Mouse (Mus musculus) hindbrain, embryonic 11.5 days (tissue): ENCODE measurements at regions not wholly inside any gene's neighbourhood (a gene's known extent, or its start where the extent isn't known, plus 50 kb on each side); places are given as distances from the start of the nearest gene placed in this dataset.
A peak's percentile ranks its signal among the peaks of the same experiment; 100 is the strongest.

Source experiments
- ATAC-seq: fragments of 200-750 bp; cut with Nextera tagmentation; 2 replicates; pipeline ENCODE4 v1.8.0; 2017; ENCODE audit warnings: mild to moderate bottlenecking, moderate TSS enrichment, moderate library complexity; ENCODE audit not compliant: low FRiP score
- DNase-seq: peaks from one replicate; pipeline ENCODE4 v3.0.0-alpha.2; 2015; ENCODE audit warnings: low spot score
- H3K27ac ChIP-seq: fragments of 300-500 bp; sonication (generic); 2 replicates; pipeline ENCODE4 v1.5.1; 2014; ENCODE audit warnings: mild to moderate bottlenecking, low read depth, low read length
- H3K27me3 ChIP-seq: fragments of 300-500 bp; sonication (generic); 2 replicates; pipeline ENCODE4 v1.6.1; 2014; ENCODE audit warnings: mild to moderate bottlenecking, low read length, moderate library complexity, mixed read lengths; ENCODE audit not compliant: control insufficient read depth, insufficient read depth
- H3K36me3 ChIP-seq: fragments of 300-500 bp; sonication (generic); 2 replicates; pipeline ENCODE4 v1.6.1; 2014; ENCODE audit warnings: mild to moderate bottlenecking, low read length, moderate library complexity, mixed read lengths; ENCODE audit not compliant: control insufficient read depth, insufficient read depth
- H3K4me1 ChIP-seq: fragments of 300-500 bp; sonication (generic); replicated peaks from 2 replicates; pipeline ENCODE4 v1.6.1; 2014; ENCODE audit warnings: low read length, mixed read lengths; ENCODE audit not compliant: control insufficient read depth, insufficient read depth
- H3K4me2 ChIP-seq: fragments of 300-500 bp; sonication (generic); replicated peaks from 2 replicates; pipeline ENCODE4 v1.6.1; 2014; ENCODE audit warnings: mild to moderate bottlenecking, low read depth, low read length
- H3K4me3 ChIP-seq: fragments of 300-500 bp; sonication (generic); 2 replicates; pipeline ENCODE4 v1.5.1; 2014; ENCODE audit warnings: low read depth, low read length
- H3K9ac ChIP-seq: fragments of 300-500 bp; sonication (generic); 2 replicates; pipeline ENCODE4 v1.6.1; 2014; ENCODE audit warnings: low read depth, low read length
- H3K9me3 ChIP-seq: fragments of 300-500 bp; sonication (generic); 2 replicates; pipeline ENCODE4 v1.6.1; 2016; ENCODE audit warnings: low read length; ENCODE audit not compliant: control insufficient read depth
- WGBS: fragments of 180-500 bp; shearing (Covaris S2); extraction: QIAGEN DNeasy Blood & Tissue Kit; methylation state at CpG from one replicate; pipeline ENCODE4 v1.1.7; 2014; 5-methylcytosine and 5-hydroxymethylcytosine counted together

GRCm38 (mm10) chr1:121773988-121774387, 206.2 kb upstream of the Ddx18 start:
- DNase-seq = no peak
- Histone ChIP-seq H3K4me2 (no peak overlapping the region), H3K9ac (no peak overlapping the region), H3K27me3 (no peaks in the 10 kb centered on the region), H3K9me3 (no peaks in the 10 kb centered on the region), H3K27ac (no peak overlapping the region), H3K36me3 (no peaks in the 10 kb centered on the region), H3K4me3 (no peak overlapping the region), H3K4me1 (no peaks in the 10 kb centered on the region; the same call in 1 of the 2 replicates)
- 92% methylated on average over 2 of the region's 2 CpGs for WGBS
- ATAC-seq = no peak

- no peaks in the 10 kb centered on the region; the same call in 1 of the 2 replicates for H3K4me1 ChIP-seq
- no peak overlapping the region for H3K9ac ChIP-seq
- ATAC-seq (peak; percentile 17; the same call in 1 of the 2 replicates), DNase-seq (peak; percentile 9)
- 71% methylated on average over 1 of the region's 1 CpGs for WGBS
- no peak overlapping the region for H3K4me2 ChIP-seq
- no peaks in the 10 kb centered on the region for H3K9me3 ChIP-seq
- H3K36me3 ChIP-seq = no peaks in the 10 kb centered on the region
- H3K27me3 ChIP-seq = no peaks in the 10 kb centered on the region
- H3K27ac ChIP-seq = no peak overlapping the region
- no peak overlapping the region for H3K4me3 ChIP-seq
Observed at GRCm38 (mm10) chr1:121771444-121771843, 203.7 kb upstream of the Ddx18 start.

- DNase-seq (peak; percentile 31), ATAC-seq (peak; percentile 31; the same call in 1 of the 2 replicates)
- H3K36me3 ChIP-seq = no peaks in the 10 kb centered on the region
- H3K9ac ChIP-seq = no peak overlapping the region
- no peaks in the 10 kb centered on the region for H3K9me3 ChIP-seq
- no peak overlapping the region for H3K4me3 ChIP-seq
- WGBS = 29% methylated on average over 12 of the region's 12 CpGs
- no peak overlapping the region for H3K27ac ChIP-seq
- no peaks in the 10 kb centered on the region for H3K27me3 ChIP-seq
- no peak overlapping the region; the same call in 1 of the 2 replicates for H3K4me2 ChIP-seq
- no peaks in the 10 kb centered on the region; the same call in 1 of the 2 replicates for H3K4me1 ChIP-seq
Observed at GRCm38 (mm10) chr1:121770936-121771335, 203.1 kb upstream of the Ddx18 start.

- ATAC-seq = no peak
- Histone ChIP-seq H3K9ac (no peak overlapping the region), H3K36me3 (no peaks in the 10 kb centered on the region), H3K27me3 (no peaks in the 10 kb centered on the region), H3K4me1 (no peaks in the 10 kb centered on the region), H3K4me3 (no peak overlapping the region), H3K4me2 (no peak overlapping the region), H3K9me3 (no peaks in the 10 kb centered on the region), H3K27ac (no peak overlapping the region)
- DNase-seq = no peak
- 76% methylated on average over 3 of the region's 3 CpGs for WGBS
Observed at GRCm38 (mm10) chr1:121760086-121760485, 192.3 kb upstream of the Ddx18 start.

GRCm38 (mm10) chr1:121745181-121745580, 177.4 kb upstream of the Ddx18 start:
- no peaks in the 10 kb centered on the region for H3K36me3 ChIP-seq
- no peaks in the 10 kb centered on the region for H3K9me3 ChIP-seq
- H3K27ac ChIP-seq = no peak overlapping the region
- no peak overlapping the region for H3K4me3 ChIP-seq
- DNase-seq (no peak), ATAC-seq (no peak)
- H3K4me1 ChIP-seq = no peaks in the 10 kb centered on the region
- 79% methylated on average over 1 of the region's 1 CpGs for WGBS
- H3K4me2 ChIP-seq = no peak overlapping the region
- H3K9ac ChIP-seq = no peak overlapping the region
- H3K27me3 ChIP-seq = no peaks in the 10 kb centered on the region

- no peaks in the 10 kb centered on the region for H3K27me3 ChIP-seq
- no peak for DNase-seq
- no peak for ATAC-seq
- H3K9me3 ChIP-seq = no peaks in the 10 kb centered on the region
- no peaks in the 10 kb centered on the region for H3K36me3 ChIP-seq
- 78% methylated on average over 11 of the region's 11 CpGs for WGBS
- no peak overlapping the region for H3K4me3 ChIP-seq
- H3K9ac ChIP-seq = no peak overlapping the region
- no peak overlapping the region for H3K27ac ChIP-seq
- no peaks in the 10 kb centered on the region for H3K4me1 ChIP-seq
- no peak overlapping the region for H3K4me2 ChIP-seq
Observed at GRCm38 (mm10) chr1:121735113-121735719, 167.4 kb upstream of the Ddx18 start.

GRCm38 (mm10) chr1:121734456-121735112, 166.8 kb upstream of the Ddx18 start:
- H3K9me3 ChIP-seq = no peaks in the 10 kb centered on the region
- ATAC-seq (0 out of 2 replicates have a peak, but pooled peaks have one; percentile 47), DNase-seq (peak; percentile 2)
- no peaks in the 10 kb centered on the region for H3K4me1 ChIP-seq
- no peak overlapping the region for H3K27ac ChIP-seq
- H3K4me2 ChIP-seq = no peak overlapping the region
- no peak overlapping the region for H3K4me3 ChIP-seq
- H3K36me3 ChIP-seq = no peaks in the 10 kb centered on the region
- WGBS = 81% methylated on average over 3 of the region's 3 CpGs
- H3K9ac ChIP-seq = no peak overlapping the region
- H3K27me3 ChIP-seq = no peaks in the 10 kb centered on the region

- no peak for ATAC-seq
- no peaks in the 10 kb centered on the region for H3K27me3 ChIP-seq
- H3K4me1 ChIP-seq = no peaks in the 10 kb centered on the region
Observed at GRCm38 (mm10) chr1:121709317-121709860, 141.6 kb upstream of the Ddx18 start.

GRCm38 (mm10) chr1:121708301-121708700, 140.5 kb upstream of the Ddx18 start:
- no peaks in the 10 kb centered on the region for H3K4me1 ChIP-seq
- H3K4me3 ChIP-seq = no peak overlapping the region
- H3K9ac ChIP-seq = no peak overlapping the region
- H3K27me3 ChIP-seq = no peaks in the 10 kb centered on the region
- no peak overlapping the region for H3K4me2 ChIP-seq
- 78% methylated on average over 10 of the region's 10 CpGs for WGBS
- no peak for ATAC-seq
- H3K27ac ChIP-seq = no peak overlapping the region
- no peaks in the 10 kb centered on the region for H3K9me3 ChIP-seq
- no peaks in the 10 kb centered on the region for H3K36me3 ChIP-seq
- DNase-seq = no peak

More at GRCm38 (mm10) chr1:121709317-121709860, 141.6 kb upstream of the Ddx18 start:
- Histone ChIP-seq H3K4me3 (no peak overlapping the region), H3K27ac (no peak overlapping the region), H3K36me3 (no peaks in the 10 kb centered on the region), H3K9ac (no peak overlapping the region), H3K4me2 (no peak overlapping the region), H3K9me3 (no peaks in the 10 kb centered on the region)
- DNase-seq = no peak
- 80% methylated on average over 9 of the region's 9 CpGs for WGBS
